Mouse (Mus musculus): ENCODE measurements around the gene Anks1b.

DNA sequence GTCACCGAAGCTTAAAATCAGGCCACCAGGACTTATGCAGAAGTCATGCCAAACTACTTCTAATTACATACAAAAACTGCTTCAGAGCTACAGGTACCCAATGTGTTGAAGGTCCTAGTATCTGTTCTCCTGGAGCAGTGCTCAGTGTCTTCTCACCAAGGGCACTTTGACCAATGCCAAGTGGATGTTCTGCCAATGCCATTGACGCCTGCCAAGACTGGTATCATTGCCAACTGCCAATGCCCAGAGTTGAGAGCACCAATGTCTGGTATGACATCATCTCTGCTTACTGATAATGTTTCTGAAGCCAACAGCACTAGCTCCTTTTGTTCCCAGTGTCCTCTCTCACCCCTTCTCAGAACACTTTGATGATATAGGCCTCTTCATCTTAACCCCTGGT is 793.4 kb downstream of the Anks1b start:
- TF ChIP-seq CTCF (IDR thresholded peaks at IDR 0.05 in 2 of 3, conservative IDR thresholded peaks at IDR 0.05 in 1 of 3; ENCODE audit: control insufficient read depth in 1 of 3, insufficient read depth in 1 of 3, low read depth in 2 of 3, low read length in 3 of 3, poor library complexity in 1 of 3, severe bottlenecking in 1 of 3), result no peak
- no peak for TF ChIP-seq UBTF (IDR thresholded peaks at IDR 0.05; ENCODE audit: borderline replicate concordance, insufficient read depth, low read depth, low read length)
- no peak for TF ChIP-seq POLR2A (IDR thresholded peaks at IDR 0.05; ENCODE audit: control insufficient read depth in 1 of 2, insufficient read depth in 1 of 2, low read depth in 1 of 2, low read length in 2 of 2, poor library complexity in 1 of 2)
